Mouse (Mus musculus) CH12.LX (cell line): ENCODE data around the gene 2300009A05Rik.

Experiments
- CTCF ChIP-seq, 2 experiments: IDR thresholded peaks in 1 of 2; conservative IDR thresholded peaks in 1 of 2; 2 replicates each; pipeline ENCODE4 v1.5.1; 2011 to 2012; ENCODE audit warnings: low read depth in 2 of 2, low read length in 2 of 2, improper control_type of control experiment in 1 of 2, inconsistent platforms in 1 of 2, mild to moderate bottlenecking in 1 of 2, moderate library complexity in 1 of 2
- HCFC1 ChIP-seq: IDR thresholded peaks from 2 replicates; pipeline ENCODE4 v1.6.1; 2012; ENCODE audit warnings: low read depth, mild to moderate bottlenecking, inconsistent platforms, low read length, improper control_type of control experiment
- MAX ChIP-seq: IDR thresholded peaks from 2 replicates; pipeline ENCODE4 v1.6.1; 2011; ENCODE audit warnings: low read length, improper control_type of control experiment
- MAZ ChIP-seq: IDR thresholded peaks from 2 replicates; pipeline ENCODE4 v1.6.1; 2012; ENCODE audit warnings: low read depth, mild to moderate bottlenecking, inconsistent platforms, low read length, improper control_type of control experiment, moderate library complexity
- NRF1 ChIP-seq: IDR thresholded peaks from 2 replicates; pipeline ENCODE4 v1.6.1; 2014; ENCODE audit warnings: low read depth, mild to moderate bottlenecking, inconsistent platforms, low read length, improper control_type of control experiment, moderate library complexity
- PAX5 ChIP-seq: IDR thresholded peaks from 2 replicates; pipeline ENCODE4 v1.6.1; 2012; ENCODE audit warnings: low read length, inconsistent platforms, mixed read lengths
- POLR2A ChIP-seq: IDR thresholded peaks from 2 replicates; pipeline ENCODE4 v1.6.1; 2011; ENCODE audit warnings: low read depth, mild to moderate bottlenecking, improper control_type of control experiment, low read length
- SMC3 ChIP-seq: IDR thresholded peaks from 2 replicates; pipeline ENCODE4 v1.6.1; 2011; ENCODE audit warnings: low read depth, low read length, improper control_type of control experiment
- TCF12 ChIP-seq: IDR thresholded peaks from 2 replicates; pipeline ENCODE4 v1.6.1; 2014; ENCODE audit warnings: low read depth, mild to moderate bottlenecking, inconsistent platforms, low read length, improper control_type of control experiment
- USF1 ChIP-seq: IDR thresholded peaks from 2 replicates; pipeline ENCODE4 v1.6.1; 2014; ENCODE audit warnings: low read depth, mild to moderate bottlenecking, inconsistent platforms, low read length, improper control_type of control experiment

DNA sequence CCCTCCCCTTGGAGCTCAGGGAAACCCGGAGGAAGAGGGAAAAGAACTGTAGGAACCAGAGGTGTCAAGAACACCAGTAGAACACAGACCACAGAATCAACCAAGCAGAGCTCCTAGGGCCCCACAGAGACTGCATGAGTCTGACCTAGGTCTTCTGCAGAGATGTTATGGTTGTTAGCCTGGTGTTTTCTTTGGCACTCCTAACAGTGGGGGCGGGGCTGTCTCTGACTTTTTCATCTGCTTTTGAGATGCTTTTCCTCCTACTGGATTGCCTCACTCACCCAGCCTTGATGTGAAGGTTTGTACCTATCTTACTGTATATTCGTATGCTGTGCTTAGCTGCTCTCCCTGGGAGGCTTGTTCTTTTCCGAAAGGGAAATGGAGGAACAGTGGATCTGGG lies 44.9 kb downstream of the 2300009A05Rik start:
- TF ChIP-seq POLR2A (no peak), USF1 (no peak), HCFC1 (no peak), TCF12 (no peak), CTCF (conservative IDR thresholded peaks at IDR 0.05 in 1 of 2, IDR thresholded peaks at IDR 0.05 in 1 of 2; ENCODE audit: low read depth in 2 of 2, low read length in 2 of 2) (no peak), SMC3 (no peak), NRF1 (no peak), PAX5 (no peak), MAZ (no peak), MAX (no peak)
